Mouse (Mus musculus) midbrain, embryonic 12.5 days (tissue): ENCODE measurements around the gene Olfr725. TPM values are rescaled to one million over a fixed set of nuclear protein-coding genes. Genes with fewer than 3 reads are reported as not detected.

Experiments
- ATAC-seq: fragments of 200-750 bp; cut with Nextera tagmentation; 2 replicates; pipeline ENCODE4 v1.8.0; 2017; ENCODE audit warnings: low read depth, moderate TSS enrichment, moderate library complexity; ENCODE audit not compliant: low FRiP score
- H3K27ac ChIP-seq: fragments of 300-500 bp; sonication (generic); replicated peaks from 2 replicates; pipeline ENCODE4 v1.5.1; 2016; ENCODE audit warnings: mild to moderate bottlenecking
- H3K27me3 ChIP-seq: fragments of 300-500 bp; sonication (generic); 2 replicates; pipeline ENCODE4 v1.6.1; 2016; ENCODE audit warnings: mild to moderate bottlenecking
- H3K36me3 ChIP-seq: fragments of 300-500 bp; sonication (generic); 2 replicates; pipeline ENCODE4 v1.6.1; 2016
- H3K4me1 ChIP-seq: fragments of 300-500 bp; sonication (generic); 2 replicates; pipeline ENCODE4 v1.6.1; 2016
- H3K4me2 ChIP-seq: fragments of 300-500 bp; sonication (generic); replicated peaks from 2 replicates; pipeline ENCODE4 v1.6.1; 2016; ENCODE audit warnings: mild to moderate bottlenecking, moderate library complexity
- H3K4me3 ChIP-seq: fragments of 300-500 bp; sonication (generic); 2 replicates; pipeline ENCODE4 v1.5.1; 2016; ENCODE audit warnings: mild to moderate bottlenecking
- H3K9ac ChIP-seq: fragments of 300-500 bp; sonication (generic); replicated peaks from 2 replicates; pipeline ENCODE4 v1.6.1; 2016; ENCODE audit warnings: mild to moderate bottlenecking, moderate library complexity
- H3K9me3 ChIP-seq: fragments of 300-500 bp; sonication (generic); 2 replicates; pipeline ENCODE4 v1.6.1; 2016; ENCODE audit warnings: mild to moderate bottlenecking
- WGBS: fragments of 180-500 bp; shearing (Covaris S2); methylation state at CpG from one replicate; pipeline ENCODE4 v1.1.7; 2016; 5-methylcytosine and 5-hydroxymethylcytosine counted together
- polyA plus RNA-seq: library from polyadenylated mRNA; unstranded; fragments of >200 nt; fragmentation: Nextera tagmentation; extraction: Ambion mirVana; gene quantifications from 2 replicates; pipeline ENCODE4 v1.2.1, GENCODE M21; 2016

Gene Olfr725
- polyA plus RNA-seq, result not detected in 2 replicates

DNA sequence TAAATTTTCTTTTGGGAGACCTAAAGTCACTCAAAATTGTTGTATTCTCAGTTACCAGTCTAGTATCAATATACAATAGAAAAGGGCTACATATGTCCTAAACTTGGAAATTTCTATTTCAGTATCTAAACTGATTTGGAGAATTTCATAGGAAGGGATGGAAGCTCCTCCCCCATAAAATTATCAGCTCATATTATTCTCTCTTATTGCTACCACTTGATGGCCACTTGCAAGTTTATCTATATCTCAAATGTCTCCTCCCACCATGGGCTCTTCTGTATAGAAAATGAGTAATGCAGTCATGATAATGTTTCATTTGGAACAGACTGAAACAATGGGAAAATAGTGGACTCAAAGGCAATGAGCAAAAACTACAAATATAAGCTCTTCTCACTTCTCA is at the start of gene Olfr725:
Olfr725 (minus strand) TSS at position 101 of the 400 bp plus-strand sequence.
- no peaks in the 10 kb centered on the region for H3K27me3 ChIP-seq
- no peaks in the 10 kb centered on the region for H3K4me1 ChIP-seq
- H3K27ac ChIP-seq, result no peak within 1 kb of the TSS
- H3K9me3 ChIP-seq, result no peaks in the 10 kb centered on the region
- no peak for ATAC-seq
- H3K36me3 ChIP-seq, result no peaks in the 10 kb centered on the region
- H3K4me3 ChIP-seq, result no peak within 1 kb of the TSS
- H3K4me2 ChIP-seq, result no peak within 1 kb of the TSS
- no peak within 1 kb of the TSS for H3K9ac ChIP-seq

DNA sequence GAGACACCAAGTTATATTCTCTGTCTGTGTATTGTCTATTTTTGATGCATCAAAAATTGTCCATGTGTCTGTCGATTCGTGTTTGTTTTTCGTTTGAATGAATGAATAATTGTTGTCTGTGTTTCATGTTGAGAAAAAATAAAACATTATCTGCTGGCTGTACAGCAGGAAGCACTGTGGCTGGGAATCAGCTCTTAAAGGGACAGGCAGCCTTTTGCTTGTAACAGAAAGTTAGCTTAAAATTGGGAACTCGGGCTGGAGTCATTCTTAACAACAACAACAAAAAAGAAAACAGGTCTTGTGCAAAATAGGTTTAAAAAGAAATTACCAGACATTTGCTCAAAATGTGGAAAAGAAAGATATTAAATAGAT is 22.5 kb upstream of the Olfr725 start:
- H3K4me2 ChIP-seq, result peak overlapping the region; percentile 74
- no peaks in the 10 kb centered on the region for H3K9me3 ChIP-seq
- peak overlapping the region; percentile 69 for H3K4me3 ChIP-seq
- H3K9ac ChIP-seq, result peak overlapping the region; percentile 63; the same call in 1 of the 2 replicates
- H3K36me3 ChIP-seq, result no peaks in the 10 kb centered on the region
- peak; percentile 34; the same call in 1 of the 2 replicates for ATAC-seq
- H3K27me3 ChIP-seq, result 0 out of 2 replicates have a peak, but pooled peaks cover 6% of the 10 kb centered on the region
- peak overlapping the region; percentile 85; the same call in 1 of the 2 replicates for H3K27ac ChIP-seq
- peaks cover 7% of the 10 kb centered on the region; the same call in 1 of the 2 replicates for H3K4me1 ChIP-seq
- WGBS, result 0% methylated on average over 4 of the region's 4 CpGs

DNA sequence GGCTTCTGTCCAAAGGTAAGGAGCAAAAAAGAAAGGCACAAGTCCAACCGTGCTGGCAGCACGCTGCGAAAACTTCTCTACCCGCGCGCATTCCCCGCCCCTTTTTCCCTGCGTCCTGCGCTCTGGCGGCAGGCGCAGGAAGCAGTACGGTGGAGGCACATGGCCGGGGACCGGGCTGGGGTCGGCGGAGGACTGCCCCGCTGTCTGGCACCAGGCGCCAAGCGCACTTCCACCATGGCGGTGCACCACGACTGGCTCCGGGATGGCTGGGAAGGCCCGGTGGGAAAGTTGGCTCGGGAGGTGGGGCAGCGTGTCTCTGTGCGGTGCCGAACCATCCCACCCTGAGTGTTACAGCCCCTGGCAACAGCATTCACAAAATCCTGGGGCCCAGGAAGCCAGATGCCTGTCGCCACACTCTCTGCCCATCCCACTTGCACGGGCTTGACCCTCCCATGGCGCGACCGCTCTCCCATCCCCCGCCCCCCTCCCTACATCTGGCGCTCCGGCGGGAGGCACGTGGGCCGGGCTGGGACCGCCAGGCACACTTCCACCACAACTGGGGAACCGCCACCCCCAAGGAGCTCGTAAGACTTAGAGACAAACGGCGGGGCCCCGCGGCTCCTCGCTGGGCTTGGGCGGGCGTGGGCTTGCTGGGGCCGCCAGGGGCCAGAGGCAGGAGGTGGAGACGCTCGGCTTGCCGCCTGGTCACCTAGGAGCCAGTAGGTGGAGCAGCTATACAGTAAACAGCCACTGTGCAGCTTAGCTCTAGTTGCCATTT is 22.0 kb upstream of the Olfr725 start:
- Histone ChIP-seq H3K9ac (peak overlapping the region; percentile 63), H3K36me3 (no peaks in the 10 kb centered on the region), H3K4me2 (peak overlapping the region; percentile 74), H3K9me3 (no peaks in the 10 kb centered on the region), H3K4me1 (peaks cover 7% of the 10 kb centered on the region; the same call in 1 of the 2 replicates), H3K4me3 (peak overlapping the region; percentile 69), H3K27ac (peak overlapping the region; percentile 85), H3K27me3 (0 out of 2 replicates have a peak, but pooled peaks cover 6% of the 10 kb centered on the region)
- 1% methylated on average over 52 of the region's 52 CpGs for WGBS
- peak; percentile 96 for ATAC-seq

DNA sequence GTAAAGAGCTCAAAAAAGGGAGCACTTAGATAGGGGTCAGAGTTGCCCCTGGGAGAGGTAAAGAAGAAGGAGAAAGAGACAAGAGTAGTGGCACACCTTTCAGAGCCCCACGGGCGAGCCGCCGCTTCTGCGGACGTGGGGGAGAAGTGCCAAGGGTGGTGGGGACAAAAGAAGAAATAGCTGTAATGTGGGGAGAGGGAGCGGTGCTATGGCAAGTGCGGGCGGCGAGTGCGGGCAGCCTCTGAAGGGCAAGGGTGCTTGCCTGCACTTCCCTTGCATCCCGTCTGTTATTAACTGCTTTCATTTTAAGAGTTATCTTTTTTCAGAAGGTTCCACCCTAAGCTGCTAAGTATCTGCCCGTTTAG is 21.4 kb upstream of the Olfr725 start:
- WGBS, result 0% methylated on average over 11 of the region's 13 CpGs
- Histone ChIP-seq H3K27ac (peak overlapping the region; percentile 85), H3K9me3 (no peaks in the 10 kb centered on the region)

DNA sequence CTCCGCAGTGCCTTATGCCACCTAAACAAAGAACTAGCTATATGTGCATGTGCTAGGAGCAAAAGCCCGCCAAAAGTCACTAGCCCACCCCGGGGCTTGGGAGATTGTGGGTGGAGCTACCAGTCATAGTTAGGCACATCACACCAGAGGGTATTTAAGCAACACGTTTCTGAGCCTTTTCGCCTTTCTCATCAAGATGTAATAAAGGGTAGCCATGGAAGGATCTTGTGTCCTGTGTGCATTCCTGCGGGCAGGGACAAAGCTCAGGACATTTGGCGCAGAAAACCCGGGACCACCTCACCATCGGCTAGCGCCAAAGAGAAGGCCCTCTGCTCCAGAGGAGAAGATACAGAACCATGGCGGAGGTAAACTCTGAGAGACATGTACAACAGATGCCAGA is 21.0 kb upstream of the Olfr725 start:
- WGBS, result 19% methylated on average over 11 of the region's 11 CpGs
- H3K4me2 ChIP-seq, result peak overlapping the region; percentile 74
- peaks cover 7% of the 10 kb centered on the region; the same call in 1 of the 2 replicates for H3K4me1 ChIP-seq
- 0 out of 2 replicates have a peak, but pooled peaks cover 6% of the 10 kb centered on the region for H3K27me3 ChIP-seq
- H3K27ac ChIP-seq, result 0 out of 2 replicates have a peak overlapping the region, but pooled peaks have one; percentile 85
- H3K9me3 ChIP-seq, result no peaks in the 10 kb centered on the region
- no peaks in the 10 kb centered on the region for H3K36me3 ChIP-seq
- peak overlapping the region; percentile 69 for H3K4me3 ChIP-seq
- ATAC-seq, result 0 out of 2 replicates have a peak, but pooled peaks have one; percentile 2
- peak overlapping the region; percentile 63 for H3K9ac ChIP-seq

More for the DNA sequence above, 21.4 kb upstream of the Olfr725 start:
- Histone ChIP-seq H3K9ac (peak overlapping the region; percentile 63), H3K27me3 (0 out of 2 replicates have a peak, but pooled peaks cover 6% of the 10 kb centered on the region), H3K4me1 (peaks cover 7% of the 10 kb centered on the region; the same call in 1 of the 2 replicates), H3K4me3 (peak overlapping the region; percentile 69), H3K36me3 (no peaks in the 10 kb centered on the region), H3K4me2 (peak overlapping the region; percentile 74)
- ATAC-seq, result peak; percentile 57

DNA sequence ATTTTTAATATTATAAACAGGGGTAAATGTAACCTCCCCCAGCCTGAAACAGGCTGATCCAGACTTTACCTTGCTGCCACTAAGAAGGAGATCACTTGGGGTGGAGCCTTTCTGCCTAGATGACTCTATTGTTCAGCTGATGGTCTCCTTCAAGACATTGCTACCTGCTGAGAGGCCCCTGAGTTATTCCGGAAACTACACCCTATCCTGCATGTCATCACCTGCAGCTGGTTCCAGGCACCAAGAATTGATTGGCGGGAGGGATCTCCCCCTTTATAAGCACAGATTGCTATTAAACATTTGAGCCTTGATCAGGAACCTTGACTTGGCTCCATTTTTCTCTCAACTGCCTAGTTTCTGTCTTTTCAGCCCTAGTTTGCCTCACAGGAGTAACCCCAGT is 8.1 kb downstream of the Olfr725 start:
- ATAC-seq, result no peak
- 88% methylated on average over 2 of the region's 2 CpGs for WGBS
- no peak overlapping the region for H3K9ac ChIP-seq

DNA sequence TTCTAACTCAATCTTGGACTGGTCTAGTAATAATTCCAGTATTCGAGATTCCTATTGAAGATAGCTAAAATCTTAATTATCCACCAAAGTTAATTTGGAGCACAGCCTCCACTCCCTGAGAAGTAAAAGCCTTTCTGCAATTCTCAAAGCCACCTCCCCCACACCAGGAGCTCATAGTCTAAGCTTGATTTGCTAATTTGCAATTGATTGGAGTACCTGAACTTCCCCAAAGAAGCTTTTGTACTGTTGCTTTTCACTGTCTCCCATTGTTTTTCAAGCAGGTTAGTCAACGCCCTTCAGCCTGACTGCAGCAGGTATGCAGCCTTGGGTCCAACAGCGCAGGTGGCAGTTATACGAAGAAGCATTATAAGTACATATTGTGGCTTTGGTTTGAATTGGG is 8.8 kb downstream of the Olfr725 start:
- H3K4me2 ChIP-seq, result no peak overlapping the region
- no peak overlapping the region for H3K4me3 ChIP-seq
- no peaks in the 10 kb centered on the region for H3K27me3 ChIP-seq
- 82% methylated on average over 4 of the region's 4 CpGs for WGBS
- no peaks in the 10 kb centered on the region for H3K36me3 ChIP-seq
- no peak for ATAC-seq
- no peak overlapping the region for H3K27ac ChIP-seq
- H3K4me1 ChIP-seq, result no peaks in the 10 kb centered on the region
- H3K9ac ChIP-seq, result no peak overlapping the region
- H3K9me3 ChIP-seq, result 0 out of 2 replicates have a peak, but pooled peaks cover 4% of the 10 kb centered on the region

More for the DNA sequence above, 8.1 kb downstream of the Olfr725 start:
- no peaks in the 10 kb centered on the region for H3K27me3 ChIP-seq
- H3K36me3 ChIP-seq, result no peaks in the 10 kb centered on the region
- no peaks in the 10 kb centered on the region for H3K4me1 ChIP-seq
- H3K4me3 ChIP-seq, result no peak overlapping the region
- H3K4me2 ChIP-seq, result no peak overlapping the region
- H3K27ac ChIP-seq, result no peak overlapping the region
- H3K9me3 ChIP-seq, result 0 out of 2 replicates have a peak, but pooled peaks cover 4% of the 10 kb centered on the region

DNA sequence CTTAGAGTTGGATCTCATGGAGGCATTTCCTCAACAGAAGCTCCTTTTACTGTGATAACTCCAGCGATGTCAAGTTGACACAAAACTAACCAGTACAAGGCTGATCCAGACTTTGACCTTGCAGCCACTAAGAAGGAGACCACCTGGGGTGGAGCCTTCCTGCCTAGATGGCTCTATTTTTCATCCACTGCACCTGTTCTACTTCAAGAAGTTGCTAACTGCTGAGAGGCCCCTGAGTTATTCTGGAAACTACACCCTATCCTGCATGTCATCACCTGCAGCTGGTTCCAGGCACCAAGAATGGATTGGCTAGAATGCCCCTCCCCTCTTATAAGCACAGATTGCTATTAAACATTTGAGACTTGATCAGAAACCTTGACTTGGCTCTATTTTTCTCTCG is 13.8 kb downstream of the Olfr725 start:
- H3K4me2 ChIP-seq, result no peak overlapping the region
- no peaks in the 10 kb centered on the region for H3K4me1 ChIP-seq
- no peak overlapping the region for H3K27ac ChIP-seq
- H3K9ac ChIP-seq, result no peak overlapping the region
- no peaks in the 10 kb centered on the region for H3K27me3 ChIP-seq
- H3K4me3 ChIP-seq, result no peak overlapping the region
- no peak for ATAC-seq
- H3K9me3 ChIP-seq, result 0 out of 2 replicates have a peak, but pooled peaks cover 4% of the 10 kb centered on the region
- H3K36me3 ChIP-seq, result no peaks in the 10 kb centered on the region
- WGBS, result 84% methylated on average over 2 of the region's 2 CpGs

Other genes starting within 250 kb of the Olfr725 start
- gene Olfr722, start 138.4 kb downstream of the Olfr725 start, polyA plus RNA-seq, result not detected in 2 replicates
- not detected in 2 replicates for gene Olfr723, start 108.6 kb downstream of the Olfr725 start, polyA plus RNA-seq
- gene Olfr724, start 77.1 kb downstream of the Olfr725 start, polyA plus RNA-seq, result not detected in 2 replicates
- not detected in 2 replicates for gene Olfr726, start 50.6 kb upstream of the Olfr725 start, polyA plus RNA-seq
- gene Olfr727, start 82.8 kb upstream of the Olfr725 start, polyA plus RNA-seq, result not detected in 2 replicates
- gene Olfr728, start 102.3 kb upstream of the Olfr725 start, polyA plus RNA-seq, result not detected in 2 replicates
- gene Olfr729, start 112.5 kb upstream of the Olfr725 start, polyA plus RNA-seq, result not detected in 2 replicates
- gene Olfr730, start 147.8 kb upstream of the Olfr725 start, polyA plus RNA-seq, result not detected in 2 replicates
- gene Olfr731, start 201.5 kb upstream of the Olfr725 start, polyA plus RNA-seq, result not detected in 2 replicates
- gene Olfr732, start 243.8 kb upstream of the Olfr725 start, polyA plus RNA-seq, result not detected in 2 replicates